Mouse (Mus musculus): ENCODE results near the gene Actr6. TPM values are rescaled to one million over a fixed set of nuclear protein-coding genes. Genes with fewer than 3 reads are reported as not detected.

Gene Actr6
- polyA plus RNA-seq (2014; fragmentation: Illumina TruSeq; extraction: RNeasy Lipid Tissue Mini Kit (QIAGEN cat#74804); ENCODE audit: insufficient read depth, low read depth, low replicate concordance) = 11.1 TPM

DNA sequence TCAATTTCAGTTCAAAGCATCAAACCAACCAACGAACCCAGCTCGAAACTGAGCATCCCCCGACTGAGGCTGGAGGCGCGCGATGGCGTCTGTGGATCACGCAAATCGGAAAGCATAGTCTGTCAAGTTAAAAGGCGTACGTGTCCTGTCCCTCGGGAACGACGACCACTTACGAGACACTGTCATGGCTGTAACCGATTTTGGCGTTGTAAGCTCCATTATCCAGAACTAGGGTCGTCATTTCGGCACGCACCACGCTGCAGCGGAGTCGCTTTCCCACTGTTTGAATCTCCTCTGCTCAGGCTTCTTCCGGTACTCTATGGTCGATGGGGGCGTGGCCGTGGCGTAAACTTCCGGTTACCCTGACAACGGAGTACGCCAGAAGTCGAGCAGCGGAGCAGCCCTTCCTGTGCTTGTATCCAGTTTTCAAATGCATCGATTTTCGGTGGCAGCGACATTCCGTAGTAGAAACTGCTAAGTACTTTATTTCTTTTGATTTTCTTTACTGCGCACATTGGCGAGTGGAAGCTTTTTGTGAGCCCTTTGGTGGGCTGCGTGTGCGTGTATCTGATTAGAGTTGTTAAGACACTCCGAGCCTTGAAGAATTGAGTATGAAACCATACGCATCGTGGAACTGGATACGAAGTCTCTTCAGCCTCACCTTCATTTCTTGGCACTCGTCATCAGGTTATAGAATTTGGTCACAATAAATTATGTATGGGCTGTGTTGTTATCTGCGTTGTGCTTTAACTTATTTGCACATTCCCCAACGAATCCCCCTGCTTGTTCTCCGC, at the start of gene Actr6:
Actr6 (minus strand) TSS at position 295 of the 794 bp plus-strand sequence.

DNA sequence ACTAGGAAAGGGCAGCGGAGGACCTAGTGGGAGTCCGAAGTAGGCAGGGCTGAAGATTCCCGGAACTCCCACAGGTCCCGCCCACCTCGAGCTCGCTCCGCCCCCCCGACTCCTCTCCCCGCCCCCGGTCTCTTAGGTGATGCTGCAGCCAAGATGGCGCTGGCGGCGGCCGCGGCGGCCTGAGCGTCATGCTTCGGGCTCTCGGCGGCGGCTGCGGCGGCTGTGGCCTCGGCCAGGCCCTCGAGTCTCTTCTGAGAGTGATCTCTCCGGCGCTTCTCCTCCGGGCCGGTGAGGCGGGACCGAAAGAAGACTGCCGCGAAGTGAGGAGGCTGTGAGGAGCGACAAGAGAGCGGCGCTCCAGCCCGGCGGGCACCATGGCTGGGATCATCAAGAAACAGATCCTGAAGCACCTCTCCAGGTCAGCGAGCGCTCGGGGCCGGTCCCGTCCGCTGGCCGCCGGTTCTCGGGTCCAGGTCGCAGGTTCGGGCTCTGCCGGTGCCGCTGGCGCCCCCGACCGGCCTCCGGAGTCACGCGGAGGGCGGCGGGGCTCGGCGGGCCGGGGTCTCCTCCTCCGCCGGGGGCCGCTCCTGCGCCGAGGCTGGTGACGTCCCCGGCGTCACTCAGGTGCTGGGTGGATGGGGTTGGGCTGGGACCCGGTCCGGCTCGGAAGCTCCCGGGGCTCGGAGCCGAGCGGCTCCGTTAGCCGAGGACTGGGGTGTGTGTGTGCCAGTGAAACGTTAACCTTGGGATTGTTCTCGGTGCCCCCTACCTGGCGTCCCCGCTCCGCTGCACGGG, 13.0 kb upstream of the Actr6 start, which contains the start of gene Uhrf1bp1l:
Uhrf1bp1l (plus strand) TSS at position 121 of the 795 bp plus-strand sequence.

GRCm38 (mm10) chr10:89686139-89686808, 45.8 kb downstream of the Actr6 start, which contains the start of gene Scyl2:
Gene Scyl2 (minus strand): TSS chr10:89686285.

Other genes with a start within 250 kb of the Actr6 start
- 0.30 TPM for gene Nr1h4, start 198.7 kb downstream of the Actr6 start, polyA plus RNA-seq (2014; fragmentation: Illumina TruSeq; extraction: RNeasy Lipid Tissue Mini Kit (QIAGEN cat#74804); ENCODE audit: insufficient read depth, low read depth, low replicate concordance)
- gene Slc17a8, start 111.0 kb downstream of the Actr6 start, polyA plus RNA-seq (2014; fragmentation: Illumina TruSeq; extraction: RNeasy Lipid Tissue Mini Kit (QIAGEN cat#74804); ENCODE audit: insufficient read depth, low read depth, low replicate concordance) = not detected
- gene Scyl2, start 46.0 kb downstream of the Actr6 start, polyA plus RNA-seq (2014; fragmentation: Illumina TruSeq; extraction: RNeasy Lipid Tissue Mini Kit (QIAGEN cat#74804); ENCODE audit: insufficient read depth, low read depth, low replicate concordance) = 11.1 TPM
- 10.5 TPM for gene Uhrf1bp1l, start 12.7 kb upstream of the Actr6 start, polyA plus RNA-seq (2014; fragmentation: Illumina TruSeq; extraction: RNeasy Lipid Tissue Mini Kit (QIAGEN cat#74804); ENCODE audit: insufficient read depth, low read depth, low replicate concordance)
- 0.14 TPM for gene Anks1b, start 141.2 kb upstream of the Actr6 start, polyA plus RNA-seq (2014; fragmentation: Illumina TruSeq; extraction: RNeasy Lipid Tissue Mini Kit (QIAGEN cat#74804); ENCODE audit: insufficient read depth, low read depth, low replicate concordance)